Mouse (Mus musculus) midbrain, embryonic 11.5 days (tissue): ENCODE results near the gene Mef2c. TPM values are rescaled to one million over a fixed set of nuclear protein-coding genes. Genes with fewer than 3 reads are reported as not detected.
A peak's percentile ranks its signal among the peaks of the same experiment; 100 is the strongest.

ENCODE experiments used
- ATAC-seq: fragments of 200-750 bp; cut with Nextera tagmentation; 2 replicates; pipeline ENCODE4 v1.8.0; 2017; ENCODE audit warnings: moderate TSS enrichment, moderate library complexity; ENCODE audit not compliant: low FRiP score
- DNase-seq: peaks from one replicate; pipeline ENCODE4 v3.0.0; 2015; ENCODE audit warnings: low spot score; ENCODE audit errors: missing footprints
- H3K27ac ChIP-seq: fragments of 300-500 bp; sonication (generic); 2 replicates; pipeline ENCODE4 v1.5.1; 2014; ENCODE audit warnings: low read depth, low read length
- H3K27me3 ChIP-seq: fragments of 300-500 bp; sonication (generic); 2 replicates; pipeline ENCODE4 v1.6.1; 2014; ENCODE audit warnings: mild to moderate bottlenecking, low read length, moderate library complexity, mixed read lengths; ENCODE audit not compliant: control insufficient read depth, insufficient read depth
- H3K36me3 ChIP-seq: fragments of 300-500 bp; sonication (generic); 2 replicates; pipeline ENCODE4 v1.6.1; 2014; ENCODE audit warnings: mild to moderate bottlenecking, low read length, moderate library complexity, mixed read lengths; ENCODE audit not compliant: control insufficient read depth, insufficient read depth
- H3K4me1 ChIP-seq: fragments of 300-500 bp; sonication (generic); 2 replicates; pipeline ENCODE4 v1.6.1; 2014; ENCODE audit warnings: low read length; ENCODE audit not compliant: control insufficient read depth, insufficient read depth
- H3K4me2 ChIP-seq: fragments of 300-500 bp; sonication (generic); 2 replicates; pipeline ENCODE4 v1.6.1; 2014; ENCODE audit warnings: mild to moderate bottlenecking, moderate library complexity
- H3K4me3 ChIP-seq: fragments of 300-500 bp; sonication (generic); 2 replicates; pipeline ENCODE4 v1.5.1; 2014; ENCODE audit warnings: low read depth, low read length
- H3K9ac ChIP-seq: fragments of 300-500 bp; sonication (generic); 2 replicates; pipeline ENCODE4 v1.6.1; 2014; ENCODE audit warnings: low read length
- H3K9me3 ChIP-seq: fragments of 300-500 bp; sonication (generic); 2 replicates; pipeline ENCODE4 v1.6.1; 2016; ENCODE audit warnings: low read length; ENCODE audit not compliant: control insufficient read depth
- WGBS: fragments of 180-500 bp; shearing (Covaris S2); extraction: QIAGEN DNeasy Blood & Tissue Kit; methylation state at CpG from one replicate; pipeline ENCODE4 v1.1.7; 2014; 5-methylcytosine and 5-hydroxymethylcytosine counted together
- polyA plus RNA-seq: library from polyadenylated mRNA; unstranded; fragments of >200 nt; fragmentation: Nextera tagmentation; extraction: Ambion mirVana; gene quantifications from 2 replicates; pipeline ENCODE4 v1.2.1, GENCODE M21; 2014

Gene Mef2c
- polyA plus RNA-seq, 1 experiment from 2014 or later: 11.7 TPM

DNA sequence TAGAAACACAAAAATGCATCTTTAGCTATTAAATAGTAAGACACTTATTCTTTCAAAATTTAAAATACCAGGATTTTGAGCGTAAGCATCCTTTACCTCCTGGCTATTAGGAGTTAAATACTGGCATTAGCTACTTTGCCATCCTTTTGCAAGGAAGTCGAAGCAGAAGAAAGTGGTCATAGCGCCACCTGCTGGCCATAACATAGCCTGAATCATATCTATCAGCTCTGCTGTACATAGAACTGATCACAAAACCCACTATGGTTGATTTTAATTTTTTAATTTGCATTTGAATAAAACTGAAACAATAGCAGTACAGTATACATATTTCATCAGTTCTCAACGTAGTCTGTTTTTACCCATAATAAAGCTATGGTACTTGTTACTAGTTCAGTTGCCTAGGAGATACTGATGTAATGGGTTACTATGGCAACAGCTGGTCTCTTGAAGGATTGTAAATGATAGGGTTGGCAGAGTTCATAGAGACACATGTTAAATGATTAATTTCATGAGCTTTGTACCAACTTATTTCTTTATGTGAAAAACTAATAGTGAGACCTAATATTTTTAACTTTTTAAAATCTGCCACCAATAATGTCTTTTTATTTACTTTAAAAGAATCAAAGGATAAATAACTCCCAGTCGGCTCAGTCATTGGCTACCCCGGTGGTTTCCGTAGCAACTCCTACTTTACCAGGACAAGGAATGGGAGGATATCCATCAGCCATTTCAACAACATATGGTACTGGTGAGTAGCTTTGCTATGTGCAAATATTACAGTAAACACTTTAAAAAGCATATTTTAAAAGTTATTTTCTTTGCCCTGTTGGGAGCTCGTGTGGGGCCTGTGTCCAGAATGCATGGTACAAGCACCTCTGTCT lies 151.3 kb downstream of the Mef2c start:
- Histone ChIP-seq H3K4me2 (no peak overlapping the region), H3K4me1 (no peaks in the 10 kb centered on the region), H3K4me3 (no peak overlapping the region), H3K27ac (no peak overlapping the region), H3K9ac (no peak overlapping the region), H3K27me3 (no peaks in the 10 kb centered on the region), H3K36me3 (no peaks in the 10 kb centered on the region), H3K9me3 (no peaks in the 10 kb centered on the region)
- peak; percentile 93 for ATAC-seq
- WGBS: 18% methylated on average over 8 of the region's 8 CpGs
- DNase-seq: peak; percentile 99

DNA sequence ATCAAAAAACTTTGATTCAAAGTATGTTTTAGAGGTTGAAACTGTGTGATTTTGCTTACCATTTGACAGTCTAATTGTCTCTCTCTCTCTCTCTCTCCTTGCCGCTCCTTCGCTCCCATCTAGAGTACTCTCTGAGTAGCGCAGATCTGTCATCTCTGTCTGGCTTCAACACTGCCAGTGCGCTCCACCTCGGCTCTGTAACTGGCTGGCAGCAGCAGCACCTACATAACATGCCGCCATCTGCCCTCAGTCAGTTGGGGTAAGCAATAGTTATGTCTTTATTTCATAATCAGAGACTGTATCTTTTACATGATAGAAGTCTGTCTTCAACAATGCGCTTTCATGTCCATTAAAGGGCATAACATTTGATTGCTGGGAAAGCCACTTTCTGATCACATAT lies 152.3 kb downstream of the Mef2c start:
- Histone ChIP-seq H3K27ac (no peak overlapping the region), H3K9ac (no peak overlapping the region), H3K27me3 (no peaks in the 10 kb centered on the region), H3K4me3 (no peak overlapping the region), H3K36me3 (no peaks in the 10 kb centered on the region), H3K9me3 (no peaks in the 10 kb centered on the region), H3K4me1 (no peaks in the 10 kb centered on the region), H3K4me2 (no peak overlapping the region)
- 78% methylated on average over 7 of the region's 7 CpGs for WGBS
- no peak for DNase-seq
- 0 out of 2 replicates have a peak, but pooled peaks have one; percentile 31 for ATAC-seq

DNA sequence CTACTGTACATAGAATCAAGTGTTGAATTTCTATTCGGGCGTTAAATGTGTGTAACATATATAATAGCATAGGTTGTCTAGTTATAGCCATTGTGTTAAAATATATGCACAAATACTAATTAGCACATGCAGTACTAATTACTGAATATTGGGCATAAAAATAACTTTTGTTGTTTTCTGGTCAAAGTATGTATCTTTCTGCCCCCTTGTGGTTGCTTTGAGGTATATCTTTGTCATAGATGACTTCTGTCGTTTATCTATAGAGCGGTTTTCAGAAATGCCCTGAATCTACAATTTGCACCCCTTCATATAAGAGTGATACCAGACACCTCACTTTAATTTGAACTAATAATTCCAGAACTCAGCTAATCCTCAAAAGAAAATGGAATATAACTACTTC lies 152.9 kb downstream of the Mef2c start:
- H3K27me3 ChIP-seq: no peaks in the 10 kb centered on the region
- ATAC-seq (no peak), DNase-seq (peak; percentile 88)
- H3K9ac ChIP-seq: no peak overlapping the region
- no peak overlapping the region for H3K27ac ChIP-seq
- H3K36me3 ChIP-seq: no peaks in the 10 kb centered on the region
- no peak overlapping the region for H3K4me2 ChIP-seq
- 65% methylated on average over 4 of the region's 4 CpGs for WGBS
- no peaks in the 10 kb centered on the region for H3K9me3 ChIP-seq
- no peak overlapping the region for H3K4me3 ChIP-seq
- H3K4me1 ChIP-seq: no peaks in the 10 kb centered on the region

DNA sequence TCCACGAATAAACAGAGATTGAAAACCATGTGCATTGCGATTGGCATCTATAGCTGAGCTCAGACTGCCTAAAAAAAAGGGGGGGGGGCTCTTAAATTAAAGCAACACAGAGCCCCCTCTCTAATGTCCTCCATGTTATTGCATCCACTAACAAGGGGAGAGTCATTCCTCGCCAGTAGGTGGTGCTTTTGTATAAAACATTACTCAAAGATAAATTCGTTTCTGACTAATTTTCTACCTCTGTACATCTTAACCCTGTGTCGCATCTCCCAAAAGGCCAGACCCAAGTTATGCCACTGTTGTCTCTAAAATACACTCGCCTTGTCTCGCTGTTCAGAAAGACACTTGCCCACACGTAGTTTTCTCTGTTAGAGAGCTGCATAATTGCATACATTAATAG lies 156.9 kb downstream of the Mef2c start:
- no peaks in the 10 kb centered on the region for H3K4me1 ChIP-seq
- H3K4me2 ChIP-seq: no peak overlapping the region
- H3K9me3 ChIP-seq: no peaks in the 10 kb centered on the region
- no peaks in the 10 kb centered on the region for H3K27me3 ChIP-seq
- DNase-seq (no peak), ATAC-seq (peak; percentile 31)
- no peak overlapping the region for H3K27ac ChIP-seq
- no peak overlapping the region for H3K4me3 ChIP-seq
- H3K36me3 ChIP-seq: no peaks in the 10 kb centered on the region
- H3K9ac ChIP-seq: no peak overlapping the region
- WGBS: 57% methylated on average over 8 of the region's 8 CpGs

DNA sequence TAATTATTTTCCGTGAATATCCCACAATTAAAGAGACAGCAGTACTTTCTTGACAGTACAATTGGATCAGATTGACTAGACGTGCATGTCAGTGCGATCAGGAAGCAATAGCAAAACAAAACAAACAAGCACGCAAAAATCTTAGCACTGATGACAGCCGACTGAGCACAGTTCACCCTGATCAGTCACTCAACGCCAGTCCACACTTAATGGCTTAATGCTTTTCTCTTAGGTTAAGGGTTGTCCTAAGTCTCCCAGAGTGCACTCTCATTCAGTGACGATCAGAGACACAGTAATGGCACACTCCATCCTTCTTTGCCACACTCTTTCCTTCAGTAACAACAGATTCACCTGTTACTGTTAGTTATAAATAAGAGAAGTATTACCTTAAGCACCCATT lies 157.3 kb downstream of the Mef2c start:
- Histone ChIP-seq H3K4me2 (no peak overlapping the region), H3K9ac (no peak overlapping the region), H3K9me3 (no peaks in the 10 kb centered on the region), H3K27ac (no peak overlapping the region), H3K4me3 (no peak overlapping the region), H3K27me3 (no peaks in the 10 kb centered on the region), H3K36me3 (no peaks in the 10 kb centered on the region), H3K4me1 (no peaks in the 10 kb centered on the region)
- DNase-seq: no peak
- 69% methylated on average over 7 of the region's 7 CpGs for WGBS
- no peak; the same call in 1 of the 2 replicates for ATAC-seq

DNA sequence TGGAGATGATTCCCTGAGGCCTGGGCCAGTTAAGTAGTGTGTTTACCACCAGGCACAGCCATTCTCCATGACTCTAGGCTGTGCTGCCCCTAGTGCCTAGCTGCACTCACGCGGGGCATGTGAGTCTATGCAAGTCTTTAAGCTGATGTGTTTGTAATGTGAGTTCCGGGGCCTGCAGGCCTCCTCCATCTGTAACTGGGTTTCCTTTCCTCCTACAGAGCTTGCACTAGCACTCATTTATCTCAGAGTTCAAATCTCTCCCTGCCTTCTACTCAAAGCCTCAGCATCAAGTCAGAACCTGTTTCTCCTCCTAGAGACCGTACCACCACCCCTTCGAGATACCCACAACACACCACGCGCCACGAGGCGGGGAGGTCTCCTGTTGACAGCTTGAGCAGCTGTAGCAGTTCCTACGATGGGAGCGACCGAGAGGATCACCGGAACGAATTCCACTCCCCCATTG lies 158.3 kb downstream of the Mef2c start:
- Histone ChIP-seq H3K27ac (no peak overlapping the region), H3K4me3 (no peak overlapping the region), H3K9me3 (no peaks in the 10 kb centered on the region), H3K9ac (no peak overlapping the region), H3K4me2 (no peak overlapping the region), H3K27me3 (no peaks in the 10 kb centered on the region), H3K4me1 (no peaks in the 10 kb centered on the region), H3K36me3 (no peaks in the 10 kb centered on the region)
- peak; percentile 48; the same call in 1 of the 2 replicates for ATAC-seq
- DNase-seq: peak; percentile 73
- 51% methylated on average over 14 of the region's 14 CpGs for WGBS

DNA sequence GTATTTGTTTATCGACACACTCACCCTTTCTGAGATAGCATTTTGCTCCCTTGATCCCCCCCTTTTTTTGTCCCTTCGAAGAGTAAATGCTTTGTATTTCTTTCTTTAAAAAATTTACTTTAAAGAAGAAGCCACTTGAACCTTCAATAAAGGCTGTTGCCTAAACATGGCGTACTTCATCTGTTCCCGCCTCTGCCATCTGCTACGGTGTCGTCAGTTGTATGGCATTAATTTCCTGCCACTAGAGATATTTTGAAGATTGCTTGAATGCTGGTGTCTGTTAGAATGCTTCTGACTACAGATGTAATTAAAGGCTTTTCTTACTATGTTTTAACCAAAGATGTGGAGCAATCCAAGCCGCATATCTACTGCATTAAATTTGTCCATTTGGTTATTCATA lies 162.3 kb downstream of the Mef2c start:
- WGBS: 89% methylated on average over 7 of the region's 7 CpGs
- no peaks in the 10 kb centered on the region for H3K27me3 ChIP-seq
- ATAC-seq (no peak), DNase-seq (no peak)
- no peak overlapping the region for H3K27ac ChIP-seq
- H3K4me3 ChIP-seq: no peak overlapping the region
- no peak overlapping the region for H3K9ac ChIP-seq
- no peaks in the 10 kb centered on the region for H3K4me1 ChIP-seq
- H3K36me3 ChIP-seq: no peaks in the 10 kb centered on the region
- H3K9me3 ChIP-seq: no peaks in the 10 kb centered on the region
- no peak overlapping the region for H3K4me2 ChIP-seq

DNA sequence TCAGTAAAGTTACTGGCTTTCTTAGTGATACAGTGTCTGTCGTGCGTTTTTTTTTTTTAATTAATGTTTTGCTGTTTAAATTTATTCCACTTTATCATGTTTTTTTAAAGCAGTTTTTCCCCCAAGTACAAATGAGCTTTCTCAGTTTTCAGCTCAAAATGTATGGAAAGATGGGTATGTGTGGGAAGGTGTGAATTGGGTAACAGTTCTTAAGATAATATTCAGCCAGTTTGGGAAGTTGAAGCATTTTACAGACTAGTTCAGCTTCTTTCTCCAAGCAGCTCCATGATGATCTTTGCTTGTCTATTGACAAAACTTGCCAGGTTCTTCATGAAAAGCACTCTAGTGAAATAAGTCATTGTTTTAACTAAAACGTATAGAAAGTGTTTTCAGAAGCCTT lies 163.2 kb downstream of the Mef2c start:
- no peak for DNase-seq
- WGBS: 79% methylated on average over 3 of the region's 3 CpGs

DNA sequence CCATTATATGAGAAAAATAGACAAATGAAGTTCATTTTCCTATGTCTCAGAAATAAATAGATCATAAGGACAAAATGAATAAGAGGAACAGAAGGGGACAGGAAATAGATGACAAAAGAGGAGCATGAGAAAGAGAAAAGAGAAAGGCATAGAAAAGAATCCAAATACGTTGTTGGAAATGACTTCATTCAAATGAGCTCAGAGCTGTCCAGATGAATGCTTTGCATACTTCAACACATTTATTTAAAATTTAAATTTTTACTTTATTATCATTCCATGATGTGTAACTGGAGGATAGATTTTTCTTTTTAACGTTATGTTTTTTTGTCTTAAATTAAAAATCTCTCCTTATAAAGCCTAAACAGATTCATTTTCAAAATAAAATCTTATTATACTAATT lies 203.8 kb downstream of the Mef2c start:
- no peak for DNase-seq
- Histone ChIP-seq H3K4me2 (no peak overlapping the region), H3K27me3 (peaks cover 4% of the 10 kb centered on the region), H3K9ac (no peak overlapping the region), H3K9me3 (no peaks in the 10 kb centered on the region), H3K4me3 (no peak overlapping the region), H3K4me1 (no peaks in the 10 kb centered on the region), H3K27ac (no peak overlapping the region), H3K36me3 (no peaks in the 10 kb centered on the region)
- 73% methylated on average over 2 of the region's 2 CpGs for WGBS
- ATAC-seq: no peak

More for the DNA sequence above, 163.2 kb downstream of the Mef2c start:
- Histone ChIP-seq H3K4me2 (no peak overlapping the region), H3K9me3 (no peaks in the 10 kb centered on the region), H3K27me3 (no peaks in the 10 kb centered on the region), H3K27ac (no peak overlapping the region), H3K4me3 (no peak overlapping the region), H3K4me1 (no peaks in the 10 kb centered on the region), H3K36me3 (no peaks in the 10 kb centered on the region), H3K9ac (no peak overlapping the region)
- no peak for ATAC-seq
